11 mouse cellular contexts compared by ENCODE assay signal in the genomic region with DNA sequence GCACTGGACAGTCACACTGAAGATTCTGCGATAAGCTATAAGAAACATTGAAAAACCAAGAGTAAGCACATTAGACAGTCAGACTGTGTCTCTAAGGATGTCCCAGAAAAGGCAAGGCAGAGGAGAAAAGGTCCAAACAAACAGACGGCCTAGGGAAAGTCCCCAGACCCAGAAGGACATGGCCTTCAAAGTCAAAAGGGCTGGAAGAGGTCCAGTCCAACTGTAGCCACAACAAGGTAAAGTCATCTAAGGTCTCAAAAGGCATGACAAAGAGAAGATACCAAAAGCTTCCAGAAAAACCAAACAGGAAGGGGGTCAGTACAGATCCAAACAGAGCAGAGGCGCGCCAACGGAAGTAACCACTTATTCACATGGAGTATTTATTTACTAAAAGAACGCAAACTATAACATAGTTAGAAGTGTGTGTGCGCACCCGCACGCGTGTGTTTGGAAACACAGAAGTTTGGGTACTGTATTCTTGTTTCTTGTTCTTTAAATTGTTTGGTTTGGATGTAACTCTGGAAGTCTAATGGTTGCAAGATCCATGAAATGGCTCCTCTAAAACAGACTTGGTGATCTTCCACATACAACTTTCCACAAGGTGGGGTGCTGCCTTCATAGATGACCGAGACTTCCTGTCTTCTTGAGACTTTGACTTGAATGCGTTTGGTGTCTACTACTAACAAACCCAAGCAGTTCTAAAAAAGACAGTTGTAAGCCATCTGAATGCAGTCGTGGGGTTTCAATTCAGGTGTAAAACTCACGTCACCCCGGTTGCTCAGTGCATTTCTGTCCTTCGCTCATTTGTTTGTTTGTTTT. TPM values are rescaled to one million over a fixed set of nuclear protein-coding genes. Genes with fewer than 3 reads are reported as not detected.
DNase-seq lines count a peak whose midpoint lies in the region; ATAC-seq and TF ChIP-seq lines count a peak whose summit lies in the region.
"Had no signal": no experiment of that assay in that cellular context is flagged by ENCODE, and none has a peak within 500 bp of the region (broad histone marks: within the 10 kb centered on the region; RNA-seq: fewer than 3 reads in every experiment).

No protein-coding gene starts in this region.

- DNase-seq in embryonic facial prominence, embryonic 10.5 days (ENCODE audit: low spot score) = no peak
- DNase-seq in liver, adult 2 months (ENCODE audit: extremely low read depth, low read depth, low spot score) = no peak
- DNase-seq in liver = no peak
- peak; percentile 72 for DNase-seq in NIH3T3 (ENCODE audit: low read depth)
- peak; percentile 61 for DNase-seq in lung, postnatal 10 days
- DNase-seq in right cerebral cortex, postnatal 10 days (ENCODE audit: low spot score in 2 of 2) = no peak
- DNase-seq: cerebellum, adult 9-10 months had no signal

- ATAC-seq in embryonic facial prominence, embryonic 13.5 days (ENCODE audit: insufficient number of reproducible peaks, insufficient read depth, low FRiP score, low TSS enrichment, low read depth) = no peak
- ATAC-seq in megakaryocyte progenitor cell, adult 5-6 weeks (replicated peaks; ENCODE audit: poor library complexity) = no peak
- ATAC-seq: activated CD4-positive, CD25-positive, alpha-beta regulatory T cell, adult 4 months had no signal

- H3K4me3 ChIP-seq in embryonic facial prominence, embryonic 13.5 days = no peak overlapping the region
- no peak overlapping the region for H3K4me3 ChIP-seq in embryonic facial prominence, embryonic 10.5 days
- no peak overlapping the region for H3K4me3 ChIP-seq in liver, adult 2 months (ENCODE audit: insufficient read depth, low read depth, low read length)
- H3K4me3 ChIP-seq: forebrain, embryonic 10.5 days had no signal

- H3K9me3 ChIP-seq in embryonic facial prominence, embryonic 13.5 days = no peaks in the 10 kb centered on the region
- no peaks in the 10 kb centered on the region for H3K9me3 ChIP-seq in embryonic facial prominence, embryonic 10.5 days
- H3K9me3 ChIP-seq: forebrain, embryonic 10.5 days had no signal

- 0 out of 2 replicates have a peak, but pooled peaks cover 7% of the 10 kb centered on the region for H3K4me1 ChIP-seq in embryonic facial prominence, embryonic 13.5 days
- H3K4me1 ChIP-seq in embryonic facial prominence, embryonic 10.5 days = peaks cover 8% of the 10 kb centered on the region
- no peaks in the 10 kb centered on the region for H3K4me1 ChIP-seq in liver, adult 2 months (ENCODE audit: control insufficient read depth, insufficient read depth, low read length)

- TF ChIP-seq POLR2A in liver, adult 2 months (IDR thresholded peaks at IDR 0.05; ENCODE audit: extremely low read depth, insufficient read depth, low read length) = no peak

- peaks cover 7% of the 10 kb centered on the region; the same call in 1 of the 2 replicates for H3K36me3 ChIP-seq in embryonic facial prominence, embryonic 13.5 days
- H3K36me3 ChIP-seq in embryonic facial prominence, embryonic 10.5 days (replicated peaks) = peaks cover 14% of the 10 kb centered on the region; the same call in 1 of the 2 replicates
- H3K36me3 ChIP-seq in liver, adult 2 months (ENCODE audit: control insufficient read depth, insufficient read depth, low read length) = peaks cover 7% of the 10 kb centered on the region; the same call in 1 of the 2 replicates

- H3K27ac ChIP-seq in embryonic facial prominence, embryonic 13.5 days = peak overlapping the region; percentile 29; the same call in 1 of the 2 replicates
- no peak overlapping the region for H3K27ac ChIP-seq in embryonic facial prominence, embryonic 10.5 days (replicated peaks)
- H3K27ac ChIP-seq in liver, adult 2 months (replicated peaks; ENCODE audit: insufficient read depth, low read depth, low read length) = no peak overlapping the region
- H3K27ac ChIP-seq: forebrain, embryonic 10.5 days had no signal

- 88% methylated on average over 16 of the region's 16 CpGs for WGBS in embryonic facial prominence, embryonic 13.5 days
- WGBS in embryonic facial prominence, embryonic 10.5 days = 91% methylated on average over 16 of the region's 16 CpGs
- 86% methylated on average over 16 of the region's 16 CpGs for WGBS in liver, adult 2 months

- H3K79me2 ChIP-seq in liver, adult 2 months (ENCODE audit: control insufficient read depth, insufficient read depth, low read length) = no peaks in the 10 kb centered on the region; the same call in 1 of the 2 replicates

- TF ChIP-seq CTCF in liver, adult 2 months (IDR thresholded peaks at IDR 0.05; ENCODE audit: low read depth, low read length) = 0 out of 2 replicates have a peak, but pooled peaks have one; percentile 8

- no peak overlapping the region for H3K9ac ChIP-seq in embryonic facial prominence, embryonic 13.5 days
- H3K9ac ChIP-seq in liver, adult 2 months (ENCODE audit: low read depth, low read length) = no peak overlapping the region

- no peaks in the 10 kb centered on the region for H3K27me3 ChIP-seq in embryonic facial prominence, embryonic 13.5 days
- no peaks in the 10 kb centered on the region for H3K27me3 ChIP-seq in embryonic facial prominence, embryonic 10.5 days (replicated peaks; ENCODE audit: low read depth, poor library complexity, severe bottlenecking)
- H3K27me3 ChIP-seq in liver, adult 2 months (ENCODE audit: control insufficient read depth, insufficient read depth, low read length) = no peaks in the 10 kb centered on the region

- H3K4me2 ChIP-seq in embryonic facial prominence, embryonic 13.5 days = no peak overlapping the region

RNA-seq across cellular contexts. Expression of gene Alg14, which starts 18.5 kb away (rescaled TPM):
- polyA plus RNA-seq in embryonic facial prominence, embryonic 13.5 days (2015; fragmentation: Nextera tagmentation; extraction: Ambion mirVana) = 37.0 and 44.5 TPM in 2 replicates
- 30.7 and 34.3 TPM in 2 replicates for polyA plus RNA-seq in embryonic facial prominence, embryonic 10.5 days (2016; fragmentation: Nextera tagmentation; extraction: Ambion mirVana)
- 12.6 and 14.3 TPM in 2 replicates for total RNA-seq in liver, adult 2 months (2014; rRNA removed)
- polyA plus RNA-seq in liver, adult 2 months (2012; rRNA removed) = 23.4 and 24.3 TPM in 2 replicates
- total RNA-seq in megakaryocyte progenitor cell, adult 5-6 weeks (2015) = 16.0 and 24.2 TPM in 2 replicates
- total RNA-seq in megakaryocyte progenitor cell, adult 5-6 weeks (2017) = 12.2 and 16.5 TPM in 2 replicates

RNA-seq across cellular contexts. Expression of gene Tmem56, which starts 27.2 kb away (rescaled TPM):
- 0.74 and 0.99 TPM in 2 replicates for polyA plus RNA-seq in embryonic facial prominence, embryonic 13.5 days (2015; fragmentation: Nextera tagmentation; extraction: Ambion mirVana)
- 0.81 and 0.84 TPM in 2 replicates for polyA plus RNA-seq in embryonic facial prominence, embryonic 10.5 days (2016; fragmentation: Nextera tagmentation; extraction: Ambion mirVana)
- total RNA-seq in liver, adult 2 months (2014; rRNA removed) = 130 and 150 TPM in 2 replicates
- 24.1 and 27.2 TPM in 2 replicates for polyA plus RNA-seq in liver, adult 2 months (2012; rRNA removed)
- 5.7 and 8.2 TPM in 2 replicates for total RNA-seq in megakaryocyte progenitor cell, adult 5-6 weeks (2015)
- total RNA-seq in megakaryocyte progenitor cell, adult 5-6 weeks (2017) = 4.6 and 5.0 TPM in 2 replicates

Comparison
In these comparisons a context has a peak if more than half of its experiments do, and no peak if none do; other contexts are left out.
1. DNase-seq: peak in NIH3T3 (single experiment) and lung, postnatal 10 days (single experiment); none in embryonic facial prominence, embryonic 10.5 days (single experiment), liver, adult 2 months (single experiment), liver (single experiment) and right cerebral cortex, postnatal 10 days (0 of 2).
2. RNA of gene Tmem56, which starts 27.2 kb away (polyA plus RNA-seq): 24.1 to 27.2 TPM in liver, adult 2 months; 0.81 to 0.84 TPM in embryonic facial prominence, embryonic 10.5 days and 0.74 to 0.99 TPM in embryonic facial prominence, embryonic 13.5 days; every median in the first group is over 10 times any median in the second.